Mouse (Mus musculus) bone marrow macrophage, adult 2 months (primary cell): Measurements from ENCODE around the gene Bcl11b. TPM values are rescaled to one million over a fixed set of nuclear protein-coding genes. Genes with fewer than 3 reads are reported as not detected.

Experiments
- H3K27ac ChIP-seq: 2 replicates; pipeline ENCODE4 v1.5.1; 2012; ENCODE audit warnings: low read depth, low read length; ENCODE audit not compliant: insufficient read depth
- H3K4me1 ChIP-seq: 2 replicates; pipeline ENCODE4 v1.6.1; 2012; ENCODE audit warnings: low read length; ENCODE audit not compliant: control insufficient read depth, insufficient read depth
- H3K4me3 ChIP-seq: 2 replicates; pipeline ENCODE4 v1.5.1; 2012; ENCODE audit warnings: mild to moderate bottlenecking, low read length, moderate library complexity; ENCODE audit not compliant: insufficient read depth
- CTCF ChIP-seq: IDR thresholded peaks from 2 replicates; pipeline ENCODE4 v1.5.1; 2012; ENCODE audit warnings: low read depth, mild to moderate bottlenecking, low read length, moderate library complexity
- POLR2A ChIP-seq: IDR thresholded peaks from 2 replicates; pipeline ENCODE4 v1.6.1; 2012; ENCODE audit warnings: mild to moderate bottlenecking, low read depth, low read length, borderline replicate concordance
- polyA plus RNA-seq: library from polyadenylated mRNA; stranded (reverse); fragments of >200 nt; gene quantifications from 2 replicates; pipeline ENCODE4 v1.2.4, GENCODE M21; 2012; ENCODE audit not compliant: missing spikeins, insufficient read depth, insufficient read length

The Bcl11b gene
- polyA plus RNA-seq, 1 experiment = not detected

DNA sequence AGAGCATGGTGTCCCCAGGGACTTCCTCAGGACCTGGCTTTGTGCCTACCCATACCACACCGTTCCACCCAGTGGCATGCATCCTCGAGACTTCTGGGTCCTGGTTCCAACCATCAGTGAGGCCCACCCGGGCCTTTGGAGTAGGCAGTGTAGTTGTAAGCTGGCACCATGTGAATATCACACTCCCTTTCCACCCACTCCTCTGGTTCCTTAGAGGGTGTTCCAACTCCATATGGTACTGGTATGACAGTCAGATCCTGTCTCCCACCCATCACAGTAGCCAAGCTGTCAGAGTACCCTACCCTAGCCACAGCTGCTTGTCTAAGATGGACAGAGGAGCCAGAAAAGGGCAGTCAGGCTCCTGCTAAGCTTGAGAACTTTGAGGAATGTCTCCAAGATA, 112.0 kb downstream of the Bcl11b start:
- Histone ChIP-seq H3K4me3 (no peak overlapping the region), H3K27ac (no peak overlapping the region), H3K4me1 (no peaks in the 10 kb centered on the region)
- no peak for TF ChIP-seq POLR2A
- TF ChIP-seq CTCF = no peak

DNA sequence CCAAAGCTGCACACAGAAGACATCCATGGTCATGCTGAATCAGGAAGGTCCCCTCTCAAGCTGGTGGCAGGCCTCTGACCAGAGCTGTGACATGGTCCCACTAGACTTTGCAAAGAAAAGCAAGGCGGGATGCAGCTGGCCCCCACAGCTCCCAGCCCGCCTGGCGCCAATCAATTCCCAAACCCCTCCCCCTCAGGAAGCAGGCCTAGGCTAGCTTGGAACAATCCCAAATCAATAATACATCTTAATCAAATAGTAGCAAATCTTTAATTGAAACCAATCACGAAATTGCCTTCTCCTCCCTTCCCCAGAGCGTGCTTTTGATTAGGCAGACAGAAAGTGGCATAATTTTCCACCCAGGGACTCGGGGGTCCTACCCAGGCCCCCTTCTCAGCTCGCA, 113.1 kb downstream of the Bcl11b start:
- no peak for TF ChIP-seq CTCF
- no peak for TF ChIP-seq POLR2A
- Histone ChIP-seq H3K4me3 (no peak overlapping the region), H3K4me1 (no peaks in the 10 kb centered on the region), H3K27ac (no peak overlapping the region)

DNA sequence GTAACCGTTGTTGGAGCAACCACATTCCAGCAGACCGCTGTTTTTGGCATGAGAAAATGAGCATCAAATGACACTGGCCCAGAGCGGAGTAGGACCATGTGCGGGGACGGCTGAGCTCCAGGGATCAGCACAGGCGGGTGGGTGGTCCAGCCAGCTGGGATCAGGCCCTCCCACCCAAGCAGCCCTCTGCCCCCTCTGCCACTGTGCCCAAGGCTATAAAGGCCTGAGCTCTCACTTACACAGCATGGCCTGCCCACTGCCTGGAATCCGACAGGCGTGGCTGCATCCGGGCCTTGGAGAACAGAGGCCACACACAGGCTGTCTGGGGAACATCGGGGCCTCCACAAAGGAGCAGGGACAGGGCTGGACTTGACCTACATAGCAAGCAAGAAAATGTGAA, 113.6 kb downstream of the Bcl11b start:
- TF ChIP-seq CTCF (no peak), POLR2A (no peak)
- no peak overlapping the region for H3K27ac ChIP-seq
- no peaks in the 10 kb centered on the region for H3K4me1 ChIP-seq
- no peak overlapping the region for H3K4me3 ChIP-seq

DNA sequence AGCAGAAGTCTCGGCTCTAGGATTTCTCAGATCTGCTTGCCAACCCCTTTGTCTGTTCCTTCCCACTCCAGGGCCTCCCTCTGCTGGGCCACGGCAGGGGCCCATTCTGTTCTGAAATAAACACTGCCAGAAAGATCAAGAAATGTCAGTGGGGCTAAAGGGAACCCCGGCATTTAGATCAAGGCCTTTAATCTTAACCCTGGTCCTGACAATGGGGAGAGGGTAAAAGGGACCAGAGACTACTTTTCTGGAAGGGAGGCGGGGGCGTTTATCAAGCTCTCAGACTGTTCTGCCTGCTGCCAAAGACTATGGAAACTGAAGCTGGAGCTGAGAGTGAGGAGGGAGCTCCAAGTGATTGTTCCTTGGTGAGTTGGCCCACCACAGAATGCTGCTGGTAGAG, 114.8 kb downstream of the Bcl11b start:
- H3K4me1 ChIP-seq = no peaks in the 10 kb centered on the region
- H3K27ac ChIP-seq = no peak overlapping the region
- no peak for TF ChIP-seq POLR2A
- no peak for TF ChIP-seq CTCF

DNA sequence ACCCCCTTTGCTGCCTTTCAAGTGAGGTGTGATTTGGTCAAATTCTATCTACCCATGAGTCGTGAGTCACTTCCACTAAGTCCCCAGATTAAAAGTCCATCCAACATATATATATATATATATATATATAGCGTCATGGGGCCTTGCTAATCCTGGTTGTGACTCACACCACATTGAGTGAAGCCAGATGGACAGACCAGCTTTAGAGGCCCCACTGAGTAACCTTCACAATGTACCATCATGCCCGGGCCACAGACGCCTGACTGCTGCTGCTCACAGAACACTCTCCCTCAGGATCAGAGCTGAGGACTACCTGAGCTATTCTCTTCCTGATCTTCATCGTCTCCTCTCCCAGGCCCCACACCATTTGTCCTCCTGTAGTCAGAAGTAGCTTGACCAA, 115.4 kb downstream of the Bcl11b start:
- Histone ChIP-seq H3K4me1 (no peaks in the 10 kb centered on the region), H3K27ac (no peak overlapping the region), H3K4me3 (no peak overlapping the region)
- TF ChIP-seq CTCF (no peak), POLR2A (no peak)

More for the DNA sequence above, 114.8 kb downstream of the Bcl11b start:
- no peak overlapping the region for H3K4me3 ChIP-seq

DNA sequence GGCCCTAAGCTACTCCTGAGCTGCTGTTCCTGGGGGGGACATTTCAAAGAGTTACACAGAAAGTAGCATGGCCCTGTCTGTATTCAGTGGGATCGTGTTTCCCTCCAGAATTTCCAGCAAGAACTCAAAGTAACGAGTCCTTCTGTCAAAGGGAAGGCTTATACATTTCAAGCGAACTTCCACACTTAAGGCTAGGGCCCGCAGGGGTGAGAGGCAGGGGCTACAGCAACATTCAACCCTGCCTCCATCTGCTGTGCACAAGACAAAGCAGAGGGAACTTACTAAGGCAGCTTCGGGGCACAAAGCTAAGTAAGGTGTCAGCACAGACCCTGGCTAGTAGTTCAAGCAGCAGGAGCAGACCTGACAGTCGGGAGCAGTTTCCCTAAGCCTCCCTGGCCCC, 115.8 kb downstream of the Bcl11b start:
- TF ChIP-seq POLR2A = no peak
- no peak for TF ChIP-seq CTCF
- H3K4me1 ChIP-seq = no peaks in the 10 kb centered on the region
- no peak overlapping the region for H3K4me3 ChIP-seq
- no peak overlapping the region for H3K27ac ChIP-seq

DNA sequence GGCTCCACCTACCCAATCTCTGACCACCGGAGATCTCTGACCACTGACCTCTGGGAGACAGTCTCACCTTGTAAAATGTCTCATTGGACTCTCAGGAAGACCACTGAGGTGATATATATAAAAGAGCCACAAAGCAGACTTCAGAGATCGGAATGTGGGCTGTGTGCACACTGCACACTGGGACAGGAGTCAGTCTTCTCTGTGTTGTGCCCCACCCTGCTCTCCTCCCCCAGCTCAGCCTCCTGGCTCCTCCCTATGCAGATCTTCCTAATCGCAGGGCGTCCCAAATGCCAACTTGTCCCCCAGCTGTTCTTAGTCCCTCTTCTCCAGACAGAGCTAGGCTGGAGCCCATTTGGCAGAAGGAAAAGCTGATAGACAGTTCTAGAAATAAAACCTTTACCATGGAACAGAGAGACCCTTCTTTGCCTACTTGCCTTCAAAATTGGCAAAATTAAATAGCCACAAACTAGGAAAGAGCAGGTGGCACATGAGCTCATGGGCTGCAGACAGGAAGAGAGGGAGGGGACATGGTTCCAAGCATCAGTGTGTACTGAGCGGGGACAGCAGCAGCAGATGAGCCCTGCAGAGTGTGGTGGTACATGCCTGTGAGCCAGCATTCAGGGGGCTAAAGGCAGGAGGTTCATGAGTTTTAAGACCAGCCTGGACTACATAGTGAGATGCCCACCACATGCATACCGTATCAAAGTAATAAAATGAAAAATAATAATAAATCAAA, 118.9 kb downstream of the Bcl11b start:
- Histone ChIP-seq H3K27ac (no peak overlapping the region), H3K4me1 (no peaks in the 10 kb centered on the region), H3K4me3 (no peak overlapping the region)
- no peak for TF ChIP-seq POLR2A
- no peak for TF ChIP-seq CTCF

DNA sequence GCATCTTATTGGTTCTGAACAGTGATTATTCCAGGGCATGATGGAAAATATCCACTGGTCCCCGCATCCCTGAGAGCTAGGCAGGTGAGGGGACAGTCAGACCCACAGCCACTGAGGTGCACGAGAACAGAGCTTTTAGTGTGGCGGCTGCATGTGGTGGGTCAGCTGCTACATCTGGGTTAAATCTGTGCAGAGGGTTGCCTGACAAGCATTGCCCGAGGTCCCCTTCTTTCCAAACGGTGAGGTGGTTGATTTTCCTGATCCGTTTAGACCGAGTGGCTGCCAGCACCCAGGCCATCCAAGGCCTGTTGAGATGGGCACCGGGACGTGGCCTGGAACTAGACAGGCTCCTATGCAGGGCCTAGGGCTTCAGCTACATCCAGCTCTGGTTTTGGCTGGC, 121.7 kb downstream of the Bcl11b start:
- H3K4me3 ChIP-seq = no peak overlapping the region
- H3K4me1 ChIP-seq = no peaks in the 10 kb centered on the region
- no peak overlapping the region for H3K27ac ChIP-seq
- no peak for TF ChIP-seq CTCF
- no peak for TF ChIP-seq POLR2A

DNA sequence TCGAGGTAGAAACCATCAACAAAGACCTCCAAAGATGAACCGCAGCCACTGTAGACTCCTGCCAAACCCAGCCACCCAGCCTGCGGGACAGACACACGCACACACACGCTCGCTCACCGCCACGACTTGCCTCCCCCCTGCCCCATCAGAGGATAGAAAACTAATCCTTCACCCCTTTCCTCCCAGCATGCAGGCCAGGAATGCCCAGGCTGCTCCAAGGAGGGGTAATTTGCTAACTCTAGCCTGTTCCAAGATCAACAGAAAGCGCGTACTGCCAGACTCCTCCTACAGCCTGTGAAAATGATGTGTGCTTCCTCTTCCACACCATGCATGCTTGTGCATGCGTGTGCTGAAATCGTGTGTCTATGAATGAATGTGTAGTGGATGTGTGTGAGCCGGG, 122.7 kb downstream of the Bcl11b start:
- no peak overlapping the region for H3K27ac ChIP-seq
- no peak for TF ChIP-seq CTCF
- no peak for TF ChIP-seq POLR2A
- H3K4me3 ChIP-seq = no peak overlapping the region
- no peaks in the 10 kb centered on the region for H3K4me1 ChIP-seq

DNA sequence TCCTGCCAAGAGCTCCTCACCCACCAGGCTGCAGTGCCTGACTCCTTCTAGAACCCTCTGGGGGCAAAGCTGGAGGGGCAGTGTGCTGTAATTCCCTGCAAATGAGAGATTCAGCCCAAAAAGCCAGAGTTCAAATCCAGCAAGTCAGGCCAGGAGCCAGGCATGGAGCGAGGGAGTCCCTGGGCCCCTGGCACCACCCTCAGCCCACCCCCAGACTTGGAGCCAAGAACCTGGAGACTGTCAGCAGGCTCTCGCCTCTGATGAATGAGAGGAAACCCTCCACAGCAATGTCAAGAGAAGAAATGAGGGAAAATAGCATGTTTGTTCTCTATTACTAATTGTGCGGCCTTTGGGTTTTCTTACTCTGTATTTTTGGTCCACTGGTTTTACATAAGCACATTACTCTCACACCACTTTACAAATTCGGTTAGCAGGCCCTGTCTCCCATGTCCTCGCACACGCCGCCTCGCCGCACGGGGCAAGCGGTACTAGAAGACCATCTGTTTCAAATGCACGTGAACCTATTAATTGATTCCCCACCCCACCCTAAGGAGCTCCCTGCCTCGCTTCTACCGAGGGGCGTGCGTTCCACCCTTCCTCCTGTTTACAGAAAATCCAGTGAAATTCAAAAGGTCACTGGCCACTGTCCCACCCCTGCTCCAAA, 124.2 kb downstream of the Bcl11b start:
- Histone ChIP-seq H3K27ac (no peak overlapping the region), H3K4me1 (no peaks in the 10 kb centered on the region), H3K4me3 (no peak overlapping the region)
- no peak for TF ChIP-seq POLR2A
- TF ChIP-seq CTCF = no peak
